Mouse (Mus musculus): Measurements from ENCODE around the gene Casz1. TPM values are rescaled to one million over a fixed set of nuclear protein-coding genes. Genes with fewer than 3 reads are reported as not detected.
A peak's percentile ranks its signal among the peaks of the same experiment; 100 is the strongest.

Gene Casz1
- total RNA-seq, 2 experiments from 2014 or later = 3.1 to 6.3 TPM

DNA sequence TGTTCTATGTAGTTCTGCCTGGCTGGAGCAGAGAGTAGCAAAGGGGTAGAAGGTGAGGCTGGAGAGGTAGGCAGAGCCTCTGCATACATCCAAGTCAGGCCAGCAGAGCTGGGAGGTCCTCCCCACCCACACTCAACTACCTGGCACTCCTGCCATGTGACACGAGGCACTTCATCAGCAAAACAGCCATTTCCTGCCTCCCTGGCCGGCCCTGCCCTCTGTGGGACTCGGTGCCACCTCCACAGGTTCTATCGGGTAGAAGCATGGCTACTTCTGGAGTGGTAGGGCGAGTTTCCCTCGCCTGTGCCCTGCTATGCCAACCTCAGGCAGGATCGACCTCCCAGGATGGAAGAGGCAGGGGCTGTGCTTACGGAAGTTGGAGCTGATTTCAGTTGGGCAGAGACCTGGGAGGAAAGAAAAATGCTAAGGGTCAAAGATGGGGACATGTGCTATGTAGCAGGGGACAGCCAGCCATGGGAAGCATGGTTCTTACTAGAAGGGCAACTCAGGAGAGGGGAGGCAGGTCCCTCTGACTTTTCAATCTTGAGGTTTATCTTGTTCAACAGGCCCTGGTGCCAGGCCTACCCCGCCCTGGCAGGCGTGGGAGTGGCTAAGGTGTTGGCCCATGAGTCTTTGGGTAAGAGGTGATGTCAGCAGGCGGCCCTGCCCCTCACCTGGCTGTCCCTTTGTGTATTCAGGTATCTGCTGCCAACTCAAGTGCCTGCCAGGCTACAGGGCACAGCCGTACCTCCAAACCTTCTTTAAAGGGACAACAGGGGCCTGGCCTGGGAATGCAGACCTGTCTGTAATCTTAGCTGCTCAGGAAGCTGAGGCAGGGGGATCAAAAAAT lies 6.5 kb upstream of the Casz1 start:
- ATAC-seq (replicated peaks; ENCODE audit: poor library complexity, severe bottlenecking) = no peak

- no peak for ATAC-seq (replicated peaks; ENCODE audit: poor library complexity, severe bottlenecking)
These were observed 1.2 kb upstream of the Casz1 start for GRCm38 (mm10) chr4:148803031-148803430.

- no peak for ATAC-seq (replicated peaks; ENCODE audit: poor library complexity, severe bottlenecking)
These were observed 593 bp upstream of the Casz1 start for GRCm38 (mm10) chr4:148803636-148804035.

DNA sequence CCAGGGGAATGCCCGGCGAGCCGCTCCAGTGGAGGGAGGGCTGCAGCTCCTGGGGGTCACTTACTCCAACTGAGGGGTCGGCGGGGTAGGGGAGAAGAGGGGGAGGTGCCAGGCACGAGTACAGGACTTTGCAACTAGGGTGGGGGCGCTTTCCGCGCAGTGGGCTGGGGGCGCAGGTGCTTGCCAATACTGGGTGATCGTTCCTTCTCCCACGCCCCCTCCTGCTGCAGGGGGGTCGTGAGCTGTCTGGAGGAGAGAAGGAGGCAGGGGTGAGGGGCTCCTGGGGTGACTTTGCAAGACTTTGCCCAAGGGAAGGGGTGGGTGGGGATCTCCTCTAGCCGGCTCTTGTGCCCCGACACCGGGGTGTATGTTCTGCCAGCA lies 541 bp downstream of the Casz1 start:
- ATAC-seq (replicated peaks; ENCODE audit: poor library complexity, severe bottlenecking) = no peak

DNA sequence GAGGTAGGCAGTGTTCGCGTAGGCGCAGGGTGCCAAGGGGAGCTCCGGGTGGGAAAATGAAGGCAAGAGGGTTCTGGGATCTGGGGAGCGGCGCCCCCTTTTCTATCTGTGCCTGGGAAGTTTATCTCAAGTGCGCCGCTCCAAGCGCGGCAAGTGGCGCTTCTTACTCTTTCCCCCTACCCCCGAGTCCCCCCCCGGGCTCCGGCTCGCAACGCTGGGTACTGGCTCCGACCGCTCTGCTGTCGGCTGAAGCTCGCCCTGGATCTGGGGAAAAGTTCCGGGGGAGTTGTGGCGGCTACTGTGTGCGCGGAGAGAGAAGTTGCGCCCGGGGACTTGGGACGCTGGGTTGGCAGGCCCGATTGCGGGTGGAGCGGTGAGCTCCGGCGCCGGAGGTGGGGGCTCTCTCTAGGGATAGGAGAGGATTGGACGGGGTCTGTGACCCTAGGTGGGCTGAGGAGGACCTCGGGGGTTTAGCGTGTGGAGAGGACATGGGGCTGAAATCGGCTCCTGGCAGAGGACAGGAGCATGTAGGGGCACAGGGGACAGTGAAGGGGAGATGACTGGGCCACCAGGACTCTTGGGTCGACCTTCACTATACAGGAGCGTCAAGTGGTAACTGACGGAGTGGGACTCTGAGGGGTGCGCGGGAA lies 1.1 kb downstream of the Casz1 start:
- ATAC-seq (replicated peaks; ENCODE audit: poor library complexity, severe bottlenecking) = no peak

DNA sequence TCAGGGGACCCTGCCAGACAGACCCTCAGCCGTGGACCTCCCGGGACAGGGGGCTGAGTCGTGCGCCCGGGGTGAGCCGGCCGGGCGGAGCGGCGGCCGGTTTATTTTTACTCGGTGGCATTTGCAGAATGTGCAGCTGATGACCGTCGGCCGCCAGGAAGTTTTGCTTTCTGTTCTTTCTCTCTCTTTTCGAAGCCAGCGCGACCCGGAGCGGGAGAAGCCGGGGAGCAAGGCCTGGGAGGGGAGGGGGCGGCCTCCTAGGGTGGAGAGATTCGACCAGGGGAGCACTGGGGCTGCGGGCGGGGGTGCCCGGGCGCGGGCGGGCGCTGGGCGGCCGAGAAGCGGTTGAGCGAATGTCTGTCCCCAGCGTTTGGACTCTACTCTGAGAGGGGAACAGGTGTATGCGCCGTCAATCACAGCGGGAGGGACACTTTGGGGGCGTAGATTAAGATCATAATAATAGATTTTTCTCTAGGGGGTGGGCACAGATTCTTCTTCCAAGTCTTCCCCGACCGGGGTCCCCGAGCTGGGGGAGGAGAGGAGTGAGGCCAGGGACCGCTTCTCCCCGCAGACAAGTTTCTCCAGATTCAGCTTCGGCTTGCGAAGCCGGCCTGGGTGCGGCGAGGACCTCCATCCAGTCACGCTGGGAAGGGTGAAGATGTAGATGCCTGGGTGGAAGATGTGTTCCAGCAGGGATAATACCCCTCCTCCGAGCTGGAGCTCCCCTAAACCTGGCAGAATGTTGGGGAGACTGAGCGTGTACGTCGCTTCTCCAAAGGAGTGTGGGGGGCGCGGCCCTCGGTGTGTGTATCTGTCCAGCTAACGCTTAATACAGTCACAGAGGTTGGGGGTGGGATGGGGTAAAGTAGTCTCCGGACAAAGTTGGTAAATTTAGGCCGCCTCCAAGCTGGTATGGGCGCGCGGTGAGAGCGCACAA lies 1.9 kb downstream of the Casz1 start:
- ATAC-seq (replicated peaks; ENCODE audit: poor library complexity, severe bottlenecking) = no peak

- ATAC-seq (replicated peaks; ENCODE audit: poor library complexity, severe bottlenecking) = peak; percentile 52
These were observed 2.6 kb downstream of the Casz1 start for GRCm38 (mm10) chr4:148806836-148807235.

GRCm38 (mm10) chr4:148807397-148807796 lies 3.2 kb downstream of the Casz1 start:
- no peak for ATAC-seq (replicated peaks; ENCODE audit: poor library complexity, severe bottlenecking)

DNA sequence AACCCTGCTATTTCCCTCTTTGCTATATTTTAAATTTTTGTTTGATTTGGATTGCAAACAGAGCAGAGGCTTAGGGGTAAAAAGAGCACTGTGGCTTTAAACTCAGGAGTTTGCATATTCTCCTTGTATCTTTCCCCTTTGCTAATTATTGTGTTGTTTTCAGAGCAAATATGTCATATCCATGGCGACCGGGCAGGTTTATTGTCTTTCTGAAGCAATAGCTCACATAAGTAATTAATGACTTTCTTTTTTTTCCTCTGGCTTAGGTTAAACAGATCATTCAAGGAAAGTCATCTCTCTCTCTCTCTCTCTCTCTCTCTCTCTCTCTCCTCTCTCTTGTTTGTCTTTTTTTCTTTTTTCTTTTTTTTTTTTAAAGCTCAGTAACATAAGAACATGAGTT lies 4.6 kb downstream of the Casz1 start:
- ATAC-seq (replicated peaks; ENCODE audit: poor library complexity, severe bottlenecking) = no peak

GRCm38 (mm10) chr4:148810706-148811105 lies 6.5 kb downstream of the Casz1 start:
- no peak for ATAC-seq (replicated peaks; ENCODE audit: poor library complexity, severe bottlenecking)

GRCm38 (mm10) chr4:148811940-148812339 lies 7.7 kb downstream of the Casz1 start:
- no peak for ATAC-seq (replicated peaks; ENCODE audit: poor library complexity, severe bottlenecking)

DNA sequence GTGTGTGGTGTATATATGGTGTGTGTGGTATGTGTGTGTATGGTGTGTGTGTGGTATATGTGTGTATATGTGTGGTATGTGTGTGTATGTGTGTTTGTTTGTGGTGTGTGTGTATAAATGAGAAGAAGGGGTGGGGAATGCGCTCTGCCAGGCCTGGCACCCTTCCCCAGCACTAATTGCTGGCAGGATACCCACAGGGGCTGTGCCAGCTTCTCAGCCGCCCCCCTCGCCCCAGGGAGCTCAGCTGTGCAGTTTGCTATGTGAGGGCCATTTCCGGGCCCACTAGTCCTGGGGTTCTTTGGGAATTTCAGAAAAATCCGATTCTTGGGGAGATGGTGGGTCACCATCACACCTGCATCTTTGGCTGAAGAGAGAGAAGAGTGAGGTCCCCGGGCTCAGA lies 9.0 kb downstream of the Casz1 start:
- no peak for ATAC-seq (replicated peaks; ENCODE audit: poor library complexity, severe bottlenecking)

GRCm38 (mm10) chr4:148816556-148816955 lies 12.3 kb downstream of the Casz1 start:
- no peak for ATAC-seq (replicated peaks; ENCODE audit: poor library complexity, severe bottlenecking)

- no peak for ATAC-seq (replicated peaks; ENCODE audit: poor library complexity, severe bottlenecking)
These were observed 13.9 kb downstream of the Casz1 start for GRCm38 (mm10) chr4:148818161-148818560.

GRCm38 (mm10) chr4:148820171-148820570 lies 15.9 kb downstream of the Casz1 start:
- no peak for ATAC-seq (replicated peaks; ENCODE audit: poor library complexity, severe bottlenecking)

DNA sequence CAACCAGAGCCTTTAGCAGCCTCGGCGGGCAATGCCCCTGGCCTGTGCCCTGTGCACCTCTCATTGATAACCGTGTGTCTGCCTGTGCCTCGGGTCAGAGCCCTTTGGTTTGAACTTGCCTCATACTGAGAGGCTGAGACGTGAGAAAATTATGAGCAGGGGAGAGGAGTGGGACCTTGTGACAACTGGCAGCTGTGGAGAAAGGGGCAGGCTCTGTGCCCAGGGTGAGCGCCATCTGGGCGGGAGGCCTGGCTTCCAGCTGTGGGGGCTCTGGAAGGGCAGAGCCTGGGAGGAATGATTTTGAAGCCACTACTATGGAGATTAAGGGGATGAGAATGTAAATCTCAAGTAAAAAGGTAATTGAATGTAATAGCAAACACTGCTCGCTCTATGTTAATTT lies 19.1 kb downstream of the Casz1 start:
- no peak for ATAC-seq (replicated peaks; ENCODE audit: poor library complexity, severe bottlenecking)

DNA sequence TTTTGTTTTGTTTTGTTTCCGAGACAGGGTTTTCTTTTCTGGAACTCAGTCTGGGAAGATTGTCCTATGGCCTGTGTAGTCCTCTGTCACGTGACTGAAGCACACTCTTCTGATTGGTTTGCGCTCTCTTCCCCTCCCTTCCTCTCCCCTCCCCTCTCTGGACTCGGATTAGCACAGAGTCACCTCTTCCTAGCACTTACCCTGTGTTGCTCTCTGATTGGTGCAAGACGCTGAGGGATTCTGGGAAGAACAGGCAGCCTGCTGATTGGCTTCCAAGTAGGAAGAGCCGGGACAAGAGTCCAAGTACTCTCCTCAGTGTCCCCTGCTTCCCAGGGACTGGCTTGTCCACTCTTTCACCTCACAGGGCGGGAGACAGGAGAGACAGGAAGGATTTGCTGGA lies 26.1 kb downstream of the Casz1 start:
- ATAC-seq (replicated peaks; ENCODE audit: poor library complexity, severe bottlenecking) = peak; percentile 33

DNA sequence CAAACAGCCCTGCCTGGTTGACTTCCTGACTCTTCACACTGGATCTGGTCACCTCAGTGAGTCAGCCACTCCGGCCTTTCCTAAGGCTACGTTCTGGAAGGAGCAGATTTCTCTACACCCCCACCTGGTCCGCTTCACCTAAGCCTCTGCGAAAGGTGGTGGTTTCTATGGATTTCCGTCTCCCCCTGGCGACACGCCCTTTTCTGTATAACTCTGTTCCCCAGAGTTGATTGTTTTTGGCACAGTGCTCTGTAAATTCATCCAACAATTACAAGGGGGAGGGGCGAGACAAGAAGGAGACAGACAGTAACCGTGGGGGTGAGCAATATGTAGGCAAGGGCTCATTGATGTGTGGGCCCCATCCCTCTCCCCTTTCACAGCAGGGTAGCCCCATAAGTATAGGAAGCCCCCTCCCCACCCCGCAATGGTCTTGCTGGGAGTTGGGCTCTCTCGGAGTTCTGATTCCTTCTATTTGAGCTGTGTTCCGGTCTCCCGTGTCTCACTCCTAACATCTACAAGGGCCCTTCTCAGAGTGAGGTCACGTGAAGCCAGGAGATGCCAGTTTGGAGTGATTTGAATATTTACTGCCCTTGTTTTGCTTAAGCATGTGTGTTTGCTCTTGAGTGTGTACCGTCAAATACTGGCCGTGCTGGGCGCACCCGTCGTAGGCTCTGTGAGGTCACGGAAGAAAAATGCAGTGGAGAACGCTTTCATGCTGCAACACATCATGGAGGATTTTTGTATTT lies 29.2 kb downstream of the Casz1 start:
- ATAC-seq (replicated peaks; ENCODE audit: poor library complexity, severe bottlenecking) = no peak

GRCm38 (mm10) chr4:148836391-148836790 lies 32.2 kb downstream of the Casz1 start:
- no peak for ATAC-seq (replicated peaks; ENCODE audit: poor library complexity, severe bottlenecking)

GRCm38 (mm10) chr4:148837046-148837445 lies 32.8 kb downstream of the Casz1 start:
- no peak for ATAC-seq (replicated peaks; ENCODE audit: poor library complexity, severe bottlenecking)
